Mouse (Mus musculus) common myeloid progenitor, adult 5-6 weeks (primary cell): ENCODE data around the gene Dph6. TPM values are rescaled to one million over a fixed set of nuclear protein-coding genes. Genes with fewer than 3 reads are reported as not detected.

Experiments used
- ATAC-seq: replicated peaks from 2 replicates; pipeline ENCODE4 v1.8.0; 2016; ENCODE audit warnings: low read depth, mild to moderate bottlenecking, moderate TSS enrichment, inconsistent platforms; ENCODE audit not compliant: poor library complexity, severe bottlenecking
- total RNA-seq: library from RNA; stranded (forward); fragments of 200-1000, 187-1606 nt; gene quantifications from 2 replicates; pipeline ENCODE4 v1.2.3, GENCODE M21; 2017

The Dph6 gene
- total RNA-seq, 1 experiment from 2014 or later: 24.4 TPM

DNA sequence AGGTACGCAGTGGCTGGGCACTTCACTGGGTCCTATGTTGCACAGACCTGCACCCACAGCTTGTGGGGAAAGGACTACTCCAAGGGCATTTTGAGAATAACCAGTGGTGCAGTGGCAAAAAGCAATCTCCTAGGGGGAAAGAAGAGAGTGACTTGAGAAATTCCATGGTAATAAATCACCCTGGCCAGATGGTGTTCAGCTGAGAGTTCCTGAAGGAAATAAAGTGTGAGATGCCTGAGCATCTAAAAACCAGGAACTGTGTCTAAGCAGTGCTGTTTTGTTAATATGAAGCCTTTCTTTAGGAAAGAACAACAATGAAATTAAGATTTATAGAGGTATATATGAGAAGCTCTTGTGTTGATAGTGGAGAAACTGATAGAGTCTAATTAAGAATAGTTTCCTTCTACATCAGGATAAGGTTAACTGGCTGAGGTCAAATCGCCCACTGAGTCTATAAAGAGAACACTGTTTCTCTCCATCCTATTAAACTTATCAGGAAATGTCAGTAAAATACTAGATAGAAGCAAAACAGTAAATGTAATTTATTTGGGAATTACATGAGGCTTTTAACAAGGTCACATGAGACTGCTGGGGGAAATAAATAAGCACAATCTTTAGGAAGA lies 111.7 kb downstream of the Dph6 start:
- no peak for ATAC-seq

DNA sequence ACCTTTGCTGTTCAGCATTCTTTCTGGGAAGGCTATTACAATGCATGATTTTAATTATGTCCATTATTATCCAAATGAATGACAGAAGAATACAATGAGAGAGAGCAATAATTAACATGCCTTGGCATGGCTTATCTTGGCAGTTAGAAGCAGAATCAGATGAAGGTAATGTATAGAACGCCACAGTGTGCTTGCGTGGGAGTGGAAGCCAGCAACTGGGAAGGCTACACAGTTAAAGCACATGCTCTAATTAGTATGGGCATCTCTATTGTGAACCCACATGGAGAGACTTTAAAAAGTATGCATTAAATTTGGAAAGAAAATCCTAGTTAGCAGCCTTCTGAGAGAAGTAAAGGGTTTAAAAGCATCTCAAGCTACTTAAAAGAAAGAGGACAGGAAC lies 112.4 kb downstream of the Dph6 start:
- ATAC-seq: no peak

- ATAC-seq: no peak
Observed at GRCm38 (mm10) chr2:114540416-114540815, 114.3 kb downstream of the Dph6 start.

DNA sequence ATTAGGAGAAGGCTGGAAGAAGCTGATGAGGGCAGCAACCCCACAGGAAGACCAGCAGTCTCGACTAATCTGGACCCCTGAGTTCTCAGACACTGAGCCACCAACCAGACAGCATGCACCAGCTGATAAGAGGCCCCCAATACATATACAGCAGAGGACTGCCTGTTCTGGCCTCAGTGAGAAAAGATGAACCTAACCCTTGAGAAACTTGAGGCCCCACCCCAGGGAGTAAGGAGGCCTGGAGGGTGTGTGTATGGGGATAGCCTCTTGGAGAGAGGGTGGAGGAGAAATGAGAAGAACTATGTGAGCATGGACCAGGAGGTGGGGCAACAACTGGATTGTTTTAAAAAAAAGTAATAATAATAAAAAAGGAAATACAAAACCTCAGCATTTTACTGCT lies 118.7 kb downstream of the Dph6 start:
- no peak for ATAC-seq

- ATAC-seq: no peak
Observed at GRCm38 (mm10) chr2:114531010-114531756, 123.6 kb downstream of the Dph6 start.

- no peak for ATAC-seq
Observed at GRCm38 (mm10) chr2:114520414-114520813, 134.3 kb downstream of the Dph6 start.

DNA sequence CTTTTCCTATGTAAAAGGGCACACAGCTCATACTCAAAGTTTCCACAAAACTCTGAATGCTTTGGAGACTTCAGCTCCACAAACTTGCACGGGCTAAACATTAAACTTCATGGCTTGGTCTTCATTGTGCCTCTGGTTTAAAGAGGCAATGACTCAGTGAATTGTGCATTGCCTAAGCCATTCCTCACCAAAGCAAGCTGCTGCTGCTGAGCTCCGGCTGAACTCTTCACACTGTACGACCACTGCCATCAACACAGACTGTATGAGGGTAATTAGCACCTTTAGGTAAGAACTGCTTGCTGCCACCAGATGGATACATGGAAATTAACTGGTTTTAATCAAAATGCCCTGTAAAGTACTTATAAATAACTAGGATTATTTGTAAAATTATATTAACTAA lies 134.9 kb downstream of the Dph6 start:
- ATAC-seq: no peak

- no peak for ATAC-seq
Observed at GRCm38 (mm10) chr2:114492398-114492797, 162.4 kb downstream of the Dph6 start.

GRCm38 (mm10) chr2:114491907-114492306 lies 162.9 kb downstream of the Dph6 start:
- ATAC-seq: no peak

DNA sequence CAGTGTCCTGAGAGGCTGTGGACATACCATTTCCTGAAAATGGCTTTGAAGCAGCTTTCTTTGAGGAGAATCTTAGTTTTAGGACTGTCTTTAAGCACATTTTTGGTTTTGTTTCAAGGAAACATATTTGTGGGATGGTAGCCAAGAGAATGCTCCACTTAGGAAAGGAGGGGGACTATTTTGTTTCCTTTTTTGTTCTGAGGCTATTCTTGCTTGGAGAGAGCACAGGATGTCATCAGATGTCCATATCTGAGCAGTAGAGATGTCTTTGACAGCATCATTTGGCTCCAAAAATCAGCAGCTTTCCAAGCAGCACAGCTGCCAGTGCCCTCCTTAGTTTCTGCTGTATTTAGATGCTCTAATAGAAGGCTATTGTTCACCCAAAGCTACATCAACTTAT lies 167.8 kb downstream of the Dph6 start:
- no peak for ATAC-seq
